Mouse (Mus musculus): ENCODE data around the gene Vwf.

GRCm38 (mm10) chr6:125548406-125548805 is 1.8 kb downstream of the Vwf start:
- TF ChIP-seq CTCF (IDR thresholded peaks at IDR 0.05; ENCODE audit: insufficient read depth, low read length) (no peak), POLR2A (IDR thresholded peaks at IDR 0.05; ENCODE audit: borderline replicate concordance, extremely low read depth, low read depth, low read length) (no peak)

Measured in lung, adult 2 months (tissue).